Mouse (Mus musculus) erythroblast, embryonic 14.5 days (primary cell): ENCODE data around the gene Hoxc13. TPM values are rescaled to one million over a fixed set of nuclear protein-coding genes. Genes with fewer than 3 reads are reported as not detected.

Source experiments
- H3K27me3 ChIP-seq: 2 replicates; pipeline ENCODE4 v1.6.1; 2012; ENCODE audit warnings: inconsistent platforms; ENCODE audit not compliant: control insufficient read depth
- H3K36me3 ChIP-seq: 2 replicates; pipeline ENCODE4 v1.6.1; 2012; ENCODE audit warnings: mild to moderate bottlenecking, inconsistent platforms; ENCODE audit not compliant: control insufficient read depth
- H3K4me1 ChIP-seq: 2 replicates; pipeline ENCODE4 v1.6.1; 2012; ENCODE audit warnings: inconsistent platforms; ENCODE audit not compliant: control insufficient read depth
- H3K4me3 ChIP-seq: replicated peaks from 2 replicates; pipeline ENCODE3; 2012; ENCODE audit warnings: moderate library complexity, mild to moderate bottlenecking, inconsistent platforms
- H3K9me3 ChIP-seq: 2 replicates; pipeline ENCODE4 v1.6.1; 2012; ENCODE audit warnings: low read length, inconsistent platforms, mixed read lengths; ENCODE audit not compliant: control insufficient read depth
- GATA1 ChIP-seq: IDR thresholded peaks from 2 replicates; pipeline ENCODE4 v1.6.1; 2012; ENCODE audit warnings: low read length, inconsistent platforms, mixed read lengths
- TAL1 ChIP-seq: IDR thresholded peaks from 3 replicates; pipeline ENCODE4 v1.6.1; 2012; ENCODE audit warnings: low read length, inconsistent platforms, mixed read lengths
- polyA plus RNA-seq: library from polyadenylated mRNA; stranded (reverse); fragments of >175 nt; gene quantifications from 2 replicates; pipeline ENCODE4 v1.2.3, GENCODE M21; 2012

Hoxc13 gene
- polyA plus RNA-seq, 1 experiment = not detected

GRCm38 (mm10) chr15:102959663-102960191, 38.8 kb downstream of the Hoxc13 start:
- no peak overlapping the region for H3K4me3 ChIP-seq
- H3K36me3 ChIP-seq = no peaks in the 10 kb centered on the region
- TF ChIP-seq GATA1 (no peak), TAL1 (no peak)
- peaks cover 100% of the 10 kb centered on the region for H3K27me3 ChIP-seq
- H3K4me1 ChIP-seq = no peaks in the 10 kb centered on the region
- H3K9me3 ChIP-seq = peaks cover 5% of the 10 kb centered on the region; the same call in 1 of the 2 replicates

- Histone ChIP-seq H3K36me3 (no peaks in the 10 kb centered on the region), H3K4me3 (no peak overlapping the region), H3K4me1 (no peaks in the 10 kb centered on the region), H3K9me3 (peaks cover under 1% of the 10 kb centered on the region; the same call in 1 of the 2 replicates), H3K27me3 (peaks cover 100% of the 10 kb centered on the region)
- TF ChIP-seq GATA1 = no peak
- TF ChIP-seq TAL1 = no peak
Observed at GRCm38 (mm10) chr15:102961728-102962127, 40.8 kb downstream of the Hoxc13 start.

GRCm38 (mm10) chr15:102962492-102962891, 41.6 kb downstream of the Hoxc13 start:
- TF ChIP-seq GATA1 (no peak), TAL1 (no peak)
- Histone ChIP-seq H3K4me1 (no peaks in the 10 kb centered on the region), H3K4me3 (no peak overlapping the region), H3K36me3 (no peaks in the 10 kb centered on the region), H3K27me3 (peaks cover 100% of the 10 kb centered on the region), H3K9me3 (peaks cover 3% of the 10 kb centered on the region; the same call in 1 of the 2 replicates)

GRCm38 (mm10) chr15:102963259-102963658, 42.4 kb downstream of the Hoxc13 start:
- TF ChIP-seq TAL1 (no peak), GATA1 (no peak)
- H3K27me3 ChIP-seq = peaks cover 100% of the 10 kb centered on the region

GRCm38 (mm10) chr15:102963671-102964640, 43.1 kb downstream of the Hoxc13 start:
- no peak for TF ChIP-seq GATA1
- no peak for TF ChIP-seq TAL1
- peaks cover 100% of the 10 kb centered on the region for H3K27me3 ChIP-seq

More at GRCm38 (mm10) chr15:102963259-102963658, 42.4 kb downstream of the Hoxc13 start:
- Histone ChIP-seq H3K9me3 (peaks cover 3% of the 10 kb centered on the region; the same call in 1 of the 2 replicates), H3K36me3 (no peaks in the 10 kb centered on the region), H3K4me3 (no peak overlapping the region), H3K4me1 (no peaks in the 10 kb centered on the region)

GRCm38 (mm10) chr15:102965003-102965891, 44.3 kb downstream of the Hoxc13 start:
- Histone ChIP-seq H3K4me3 (no peak overlapping the region), H3K9me3 (peaks cover 3% of the 10 kb centered on the region; the same call in 1 of the 2 replicates), H3K4me1 (no peaks in the 10 kb centered on the region), H3K36me3 (no peaks in the 10 kb centered on the region), H3K27me3 (peaks cover 100% of the 10 kb centered on the region)
- TF ChIP-seq GATA1 (no peak), TAL1 (no peak)

More at GRCm38 (mm10) chr15:102963671-102964640, 43.1 kb downstream of the Hoxc13 start:
- Histone ChIP-seq H3K4me1 (no peaks in the 10 kb centered on the region), H3K9me3 (peaks cover 3% of the 10 kb centered on the region; the same call in 1 of the 2 replicates), H3K4me3 (no peak overlapping the region), H3K36me3 (no peaks in the 10 kb centered on the region)

GRCm38 (mm10) chr15:102965892-102966775, 45.2 kb downstream of the Hoxc13 start:
- Histone ChIP-seq H3K9me3 (peaks cover 3% of the 10 kb centered on the region; the same call in 1 of the 2 replicates), H3K36me3 (no peaks in the 10 kb centered on the region), H3K4me3 (no peak overlapping the region), H3K27me3 (peaks cover 100% of the 10 kb centered on the region), H3K4me1 (no peaks in the 10 kb centered on the region)
- TF ChIP-seq TAL1 = no peak
- TF ChIP-seq GATA1 = no peak
